Mouse (Mus musculus): Measurements from ENCODE around the gene Samd5. TPM values are rescaled to one million over a fixed set of nuclear protein-coding genes. Genes with fewer than 3 reads are reported as not detected.

The Samd5 gene
- 0.38 TPM for polyA plus RNA-seq (2014; fragmentation: Illumina TruSeq; extraction: RNeasy Lipid Tissue Mini Kit (QIAGEN cat#74804); ENCODE audit: low read depth, low replicate concordance)

GRCm38 (mm10) chr10:9674561-9675521 lies at the start of gene Samd5:
TSS of gene Samd5 (minus strand) at chr10:9675208.

Other genes with a start within 250 kb of the Samd5 start
- gene Stxbp5, start 225.9 kb upstream of the Samd5 start, polyA plus RNA-seq (2014; fragmentation: Illumina TruSeq; extraction: RNeasy Lipid Tissue Mini Kit (QIAGEN cat#74804); ENCODE audit: low read depth, low replicate concordance) = 13.6 TPM